Mouse (Mus musculus): ENCODE measurements at regions not wholly inside any gene's neighbourhood (a gene's known extent, or its start where the extent isn't known, plus 50 kb on each side); places are given as distances from the start of the nearest gene placed in this dataset.

GRCm38 (mm10) chr15:34775714-34776113 lies 418.0 kb upstream of the 9430069I07Rik start:
- DNase-seq, result no peak
- intact Hi-C loops (cut with DNase I), result no loop called here
- TF ChIP-seq CTCF (IDR thresholded peaks at IDR 0.05), result no peak
- no peak overlapping the region for H3K4me3 ChIP-seq
- H3K27ac ChIP-seq, result no peak overlapping the region

GRCm38 (mm10) chr15:34751746-34752145 lies 394.1 kb upstream of the 9430069I07Rik start:
- intact Hi-C loops (cut with DNase I), result no loop called here
- Histone ChIP-seq H3K27ac (no peak overlapping the region), H3K4me3 (no peak overlapping the region)
- no peak for DNase-seq
- no peak for TF ChIP-seq CTCF (IDR thresholded peaks at IDR 0.05)

- H3K27ac ChIP-seq, result no peak overlapping the region
- intact Hi-C loops (cut with DNase I), result no loop called here
- TF ChIP-seq CTCF (IDR thresholded peaks at IDR 0.05), result no peak
- no peak overlapping the region for H3K4me3 ChIP-seq
- DNase-seq, result no peak
Measured at GRCm38 (mm10) chr15:34751021-34751420, 393.3 kb upstream of the 9430069I07Rik start.

- TF ChIP-seq CTCF (IDR thresholded peaks at IDR 0.05), result no peak
- intact Hi-C loops (cut with DNase I), result loop anchor here (10.0 kb wide), 1 partner anchor 202 kb away; no protein-coding TSS in a partner anchor
- no peak for DNase-seq
- no peak overlapping the region for H3K27ac ChIP-seq
- H3K4me3 ChIP-seq, result no peak overlapping the region
Measured at GRCm38 (mm10) chr15:34747111-34747510, 389.4 kb upstream of the 9430069I07Rik start.

- Histone ChIP-seq H3K4me3 (no peak overlapping the region), H3K27ac (no peak overlapping the region)
- intact Hi-C loops (cut with DNase I), result loop anchor here (2.0 to 10.0 kb wide), 3 partner anchors 148 to 1404 kb away; no protein-coding TSS in a partner anchor
- TF ChIP-seq CTCF (IDR thresholded peaks at IDR 0.05), result peak; percentile 93
- DNase-seq, result peak; percentile 57
Measured at GRCm38 (mm10) chr15:34743130-34743782, 385.6 kb upstream of the 9430069I07Rik start.

GRCm38 (mm10) chr15:34741488-34741887 lies 383.8 kb upstream of the 9430069I07Rik start:
- no peak for DNase-seq
- H3K4me3 ChIP-seq, result no peak overlapping the region
- intact Hi-C loops (cut with DNase I), result loop anchor here (10.0 kb wide), 1 partner anchor 197 kb away; no protein-coding TSS in a partner anchor
- no peak overlapping the region for H3K27ac ChIP-seq
- no peak for TF ChIP-seq CTCF (IDR thresholded peaks at IDR 0.05)
